Mouse (Mus musculus) embryonic facial prominence, embryonic 10.5 days (tissue): ENCODE measurements around the gene Trdmt1. TPM values are rescaled to one million over a fixed set of nuclear protein-coding genes. Genes with fewer than 3 reads are reported as not detected.

Source experiments
- DNase-seq: peaks from one replicate; pipeline ENCODE4 v3.0.0-alpha.2; 2017; ENCODE audit warnings: low spot score
- H3K27ac ChIP-seq: fragments of 300-500 bp; sonication (generic); replicated peaks from 2 replicates; pipeline ENCODE4 v1.5.1; 2016; ENCODE audit warnings: mild to moderate bottlenecking
- H3K27me3 ChIP-seq: fragments of 300-500 bp; sonication (generic); replicated peaks from 2 replicates; pipeline ENCODE4 v1.6.1; 2016; ENCODE audit warnings: low read depth, mild to moderate bottlenecking; ENCODE audit not compliant: poor library complexity, severe bottlenecking
- H3K36me3 ChIP-seq: fragments of 300-500 bp; sonication (generic); replicated peaks from 2 replicates; pipeline ENCODE4 v1.6.1; 2016; ENCODE audit warnings: mild to moderate bottlenecking, moderate library complexity
- H3K4me1 ChIP-seq: fragments of 300-500 bp; sonication (generic); 2 replicates; pipeline ENCODE4 v1.6.1; 2016
- H3K4me3 ChIP-seq: fragments of 300-500 bp; sonication (generic); 2 replicates; pipeline ENCODE4 v1.5.1; 2016; ENCODE audit warnings: mild to moderate bottlenecking, moderate library complexity
- H3K9me3 ChIP-seq: fragments of 300-500 bp; sonication (generic); 2 replicates; pipeline ENCODE4 v1.6.1; 2016; ENCODE audit warnings: mild to moderate bottlenecking
- WGBS: fragments of 180-500 bp; shearing (Covaris S2); methylation state at CpG from one replicate; pipeline ENCODE4 v1.1.7; 2016; 5-methylcytosine and 5-hydroxymethylcytosine counted together
- polyA plus RNA-seq: library from polyadenylated mRNA; unstranded; fragments of >200 nt; fragmentation: Nextera tagmentation; extraction: Ambion mirVana; gene quantifications from 2 replicates; pipeline ENCODE4 v1.2.1, GENCODE M21; 2016

Trdmt1 gene
- polyA plus RNA-seq, 1 experiment from 2014 or later = 7.5 TPM

GRCm38 (mm10) chr2:13479165-13479564 lies 65.3 kb downstream of the Trdmt1 start:
- WGBS = 89% methylated on average over 7 of the region's 7 CpGs
- H3K36me3 ChIP-seq = no peaks in the 10 kb centered on the region
- no peak for DNase-seq
- H3K27me3 ChIP-seq = no peaks in the 10 kb centered on the region
- H3K4me1 ChIP-seq = no peaks in the 10 kb centered on the region
- no peak overlapping the region for H3K4me3 ChIP-seq
- H3K9me3 ChIP-seq = no peaks in the 10 kb centered on the region
- H3K27ac ChIP-seq = no peak overlapping the region

GRCm38 (mm10) chr2:13470108-13470507 lies 74.4 kb downstream of the Trdmt1 start:
- Histone ChIP-seq H3K9me3 (no peaks in the 10 kb centered on the region), H3K27ac (no peak overlapping the region), H3K27me3 (no peaks in the 10 kb centered on the region), H3K36me3 (no peaks in the 10 kb centered on the region), H3K4me3 (no peak overlapping the region), H3K4me1 (no peaks in the 10 kb centered on the region)
- no peak for DNase-seq
- WGBS = 92% methylated on average over 3 of the region's 3 CpGs

GRCm38 (mm10) chr2:13469641-13470040 lies 74.8 kb downstream of the Trdmt1 start:
- no peak for DNase-seq
- no peaks in the 10 kb centered on the region for H3K27me3 ChIP-seq
- no peak overlapping the region for H3K4me3 ChIP-seq
- no peaks in the 10 kb centered on the region for H3K4me1 ChIP-seq
- no peak overlapping the region for H3K27ac ChIP-seq
- WGBS = 89% methylated on average over 4 of the region's 4 CpGs
- no peaks in the 10 kb centered on the region for H3K9me3 ChIP-seq
- no peaks in the 10 kb centered on the region for H3K36me3 ChIP-seq

- Histone ChIP-seq H3K36me3 (no peaks in the 10 kb centered on the region), H3K9me3 (no peaks in the 10 kb centered on the region), H3K4me1 (no peaks in the 10 kb centered on the region), H3K4me3 (no peak overlapping the region), H3K27ac (no peak overlapping the region), H3K27me3 (no peaks in the 10 kb centered on the region)
- 88% methylated on average over 3 of the region's 3 CpGs for WGBS
- DNase-seq = no peak
Measured at GRCm38 (mm10) chr2:13466685-13467084, 77.8 kb downstream of the Trdmt1 start.

Other genes with a start within 250 kb of the Trdmt1 start
- gene Cubn, start 52.9 kb downstream of the Trdmt1 start, polyA plus RNA-seq = 0.11 and 0.14 TPM in 2 replicates
- 433 and 466 TPM in 2 replicates for gene Vim, start 29.3 kb upstream of the Trdmt1 start, polyA plus RNA-seq
- gene St8sia6, start 249.4 kb upstream of the Trdmt1 start, polyA plus RNA-seq = 1.1 and 1.7 TPM in 2 replicates